Mouse (Mus musculus) brown adipose tissue, adult 24 weeks (tissue): ENCODE data around the gene Gm6676. TPM values are rescaled to one million over a fixed set of nuclear protein-coding genes. Genes with fewer than 3 reads are reported as not detected.
A peak's percentile ranks its signal among the peaks of the same experiment; 100 is the strongest.
"Not testable (repeated sequence)": the region's sequence is repeated elsewhere in the genome, so short reads cannot be mapped to it uniquely, and the experiment has no call there.

Experiments
- H3K27ac ChIP-seq: fragments of 200-500 bp; replicated peaks from 2 replicates; pipeline ENCODE4 v1.5.1; 2012; ENCODE audit warnings: low read depth, mild to moderate bottlenecking, low read length
- H3K4me1 ChIP-seq: fragments of 200-500 bp; 2 replicates; pipeline ENCODE4 v1.6.1; 2012; ENCODE audit warnings: low read length, mixed read lengths; ENCODE audit not compliant: control insufficient read depth, insufficient read depth, insufficient read length
- H3K4me3 ChIP-seq: fragments of 200-500 bp; 2 replicates; pipeline ENCODE4 v1.5.1; 2012; ENCODE audit warnings: low read depth, mild to moderate bottlenecking, low read length, moderate library complexity; ENCODE audit not compliant: insufficient read depth
- polyA plus RNA-seq: library from polyadenylated mRNA; stranded (reverse); fragments of >200 nt; gene quantifications from 2 replicates; pipeline ENCODE4 v1.2.4, GENCODE M21; 2012; ENCODE audit not compliant: missing spikeins, insufficient read depth, insufficient read length

Gm6676 gene
- not detected in 2 replicates for polyA plus RNA-seq

DNA sequence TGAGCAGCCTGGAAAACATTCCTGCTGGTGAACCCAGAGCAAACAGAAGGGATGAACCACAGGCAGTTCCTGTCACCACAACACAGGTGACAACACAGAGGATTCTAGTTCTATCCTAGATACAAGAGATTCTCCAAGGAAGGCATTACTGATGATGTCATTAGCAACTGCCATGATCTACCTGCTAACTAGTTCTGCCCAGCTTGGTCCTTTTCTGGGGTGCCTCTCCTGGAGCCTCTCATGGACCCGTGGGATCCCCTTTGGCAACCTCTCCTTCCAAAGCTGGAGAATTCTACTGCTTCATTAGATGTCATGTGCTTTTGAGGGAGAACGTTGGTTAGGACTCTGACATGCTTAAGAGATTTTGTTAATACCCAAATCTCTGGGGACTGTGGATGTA lies at the start of gene Gm6676:
TSS of gene Gm6676 (minus strand) at position 101 of the 400 bp plus-strand sequence.
- not testable (repeated sequence) for H3K27ac ChIP-seq, H3K4me1 ChIP-seq, H3K4me3 ChIP-seq

DNA sequence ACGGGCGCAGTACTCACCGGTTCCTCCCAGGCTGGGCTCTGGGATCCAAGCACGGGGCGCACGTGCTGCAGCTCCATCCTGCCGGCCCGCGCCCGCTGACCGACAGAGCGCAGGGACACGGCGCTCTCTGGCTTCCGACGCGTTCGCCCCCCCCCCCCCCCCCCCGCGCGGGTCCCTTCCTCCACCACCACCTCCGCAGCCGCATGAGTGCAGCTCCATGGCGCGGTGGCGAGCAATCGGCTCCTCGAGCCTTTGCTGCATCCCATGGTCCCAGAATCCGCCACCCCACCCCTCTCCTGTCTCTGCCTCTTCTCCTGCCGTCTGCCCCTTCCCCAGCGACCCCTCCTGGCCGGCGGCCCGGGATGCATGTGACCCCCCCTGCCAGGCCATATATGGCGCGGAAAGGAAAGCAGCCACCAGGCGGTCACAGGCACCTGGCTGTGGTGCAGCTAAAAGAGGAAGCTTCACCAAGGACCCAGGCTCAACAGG lies 49.3 kb upstream of the Gm6676 start, which contains the start of gene Gm3512:
TSS of gene Gm3512 (minus strand) at position 51 of the 489 bp plus-strand sequence.
- H3K4me3 ChIP-seq, H3K27ac ChIP-seq, H3K4me1 ChIP-seq: not testable (repeated sequence)

DNA sequence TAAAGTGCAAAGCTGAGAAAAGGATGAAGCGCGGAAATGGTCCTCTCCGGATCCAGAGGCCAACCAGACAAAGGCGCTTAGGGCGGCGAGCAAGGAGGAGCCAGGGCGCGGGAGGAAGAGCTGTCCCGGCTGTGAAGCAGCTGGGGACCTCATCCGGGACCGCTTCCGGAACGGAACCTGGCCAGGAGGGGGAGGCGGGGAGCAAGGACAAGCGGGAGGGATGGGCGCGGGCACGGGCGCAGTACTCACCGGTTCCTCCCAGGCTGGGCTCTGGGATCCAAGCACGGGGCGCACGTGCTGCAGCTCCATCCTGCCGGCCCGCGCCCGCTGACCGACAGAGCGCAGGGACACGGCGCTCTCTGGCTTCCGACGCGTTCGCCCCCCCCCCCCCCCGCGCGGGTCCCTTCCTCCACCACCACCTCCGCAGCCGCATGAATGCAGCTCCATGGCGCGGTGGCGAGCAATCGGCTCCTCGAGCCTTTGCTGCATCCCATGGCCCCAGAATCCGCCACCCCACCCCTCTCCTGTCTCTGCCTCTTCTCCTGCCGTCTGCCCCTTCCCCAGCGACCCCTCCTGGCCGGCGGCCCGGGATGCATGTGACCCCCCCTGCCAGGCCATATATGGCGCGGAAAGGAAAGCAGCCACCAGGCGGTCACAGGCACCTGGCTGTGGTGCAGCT lies 19.9 kb downstream of the Gm6676 start:
- H3K27ac ChIP-seq, result peak overlapping the region; percentile 66
- H3K4me3 ChIP-seq, result peak overlapping the region; percentile 32; the same call in 1 of the 2 replicates
- H3K4me1 ChIP-seq, result not testable (repeated sequence)

DNA sequence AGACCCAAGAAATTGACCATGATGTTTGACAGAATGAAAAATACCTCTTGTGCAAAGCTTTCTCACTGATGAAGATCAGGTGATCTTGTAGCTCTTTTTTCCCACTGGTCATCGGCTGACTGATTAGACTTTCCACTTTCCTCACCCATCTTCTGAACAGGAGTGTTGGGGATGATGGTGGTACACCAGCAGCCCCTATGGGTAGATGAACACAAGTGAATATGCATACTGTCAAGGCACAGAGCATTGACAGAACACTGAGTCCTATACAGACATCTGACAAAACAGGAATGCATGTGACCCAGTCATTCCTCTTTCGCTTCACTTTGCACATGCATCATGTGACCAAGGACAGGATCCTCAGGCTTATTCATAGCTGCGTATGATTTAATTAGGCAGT lies 24.7 kb downstream of the Gm6676 start, which contains the start of gene Gm3696:
TSS of gene Gm3696 (minus strand) at position 101 of the 400 bp plus-strand sequence.
- H3K27ac ChIP-seq, H3K4me1 ChIP-seq, H3K4me3 ChIP-seq: not testable (repeated sequence)

Other genes starting within 250 kb of the Gm6676 start
- not detected in 2 replicates for gene Gm3667, start 235.4 kb downstream of the Gm6676 start, polyA plus RNA-seq
- gene Gm6356, start 151.6 kb downstream of the Gm6676 start, polyA plus RNA-seq, result not detected in 2 replicates
- not detected in 2 replicates for gene Gm10406, start 98.0 kb downstream of the Gm6676 start, polyA plus RNA-seq
- gene Gm3685, start 80.4 kb downstream of the Gm6676 start, polyA plus RNA-seq, result not detected in 2 replicates
- gene Gm3696, start 24.8 kb downstream of the Gm6676 start, polyA plus RNA-seq, result not detected in 2 replicates
- not detected in 2 replicates for gene Gm3512, start 49.1 kb upstream of the Gm6676 start, polyA plus RNA-seq
- gene Gm16434, start 69.1 kb upstream of the Gm6676 start, polyA plus RNA-seq, result not detected in 2 replicates
- not detected in 2 replicates for gene Gm3727, start 139.3 kb upstream of the Gm6676 start, polyA plus RNA-seq
- gene Gm3739, start 189.6 kb upstream of the Gm6676 start, polyA plus RNA-seq, result not detected in 2 replicates
- not detected in 2 replicates for gene Gm5797, start 207.0 kb upstream of the Gm6676 start, polyA plus RNA-seq
- gene Gm8374, start 239.7 kb upstream of the Gm6676 start, polyA plus RNA-seq, result not detected in 2 replicates